Mouse (Mus musculus) intestine, postnatal 0 days (tissue): ENCODE results near the gene Tmem192. TPM values are rescaled to one million over a fixed set of nuclear protein-coding genes. Genes with fewer than 3 reads are reported as not detected.

Source experiments
- ATAC-seq: fragments of 200-750 bp; cut with Nextera tagmentation; 2 replicates; pipeline ENCODE4 v1.8.0; 2017; ENCODE audit warnings: mild to moderate bottlenecking, moderate TSS enrichment, moderate library complexity
- H3K27ac ChIP-seq: fragments of 300-500 bp; sonication (generic); 2 replicates; pipeline ENCODE4 v1.5.1; 2014; ENCODE audit warnings: mild to moderate bottlenecking, low read depth, low read length, moderate library complexity
- H3K27me3 ChIP-seq: fragments of 300-500 bp; sonication (generic); replicated peaks from 2 replicates; pipeline ENCODE4 v1.6.1; 2014; ENCODE audit warnings: low read length, mixed read lengths; ENCODE audit not compliant: control insufficient read depth, insufficient read depth
- H3K36me3 ChIP-seq: fragments of 300-500 bp; sonication (generic); 2 replicates; pipeline ENCODE4 v1.6.1; 2014; ENCODE audit warnings: mild to moderate bottlenecking, moderate library complexity; ENCODE audit not compliant: control insufficient read depth, insufficient read depth
- H3K4me1 ChIP-seq: fragments of 300-500 bp; sonication (generic); replicated peaks from 2 replicates; pipeline ENCODE4 v1.6.1; 2014; ENCODE audit warnings: antibody characterized with exemption, low read length, mixed read lengths; ENCODE audit not compliant: control insufficient read depth, insufficient read depth
- H3K4me2 ChIP-seq: fragments of 300-500 bp; sonication (generic); replicated peaks from 2 replicates; pipeline ENCODE4 v1.6.1; 2014; ENCODE audit warnings: low read depth, mild to moderate bottlenecking, moderate library complexity
- H3K4me3 ChIP-seq: fragments of 300-500 bp; sonication (generic); 2 replicates; pipeline ENCODE4 v1.5.1; 2014; ENCODE audit warnings: low read depth, low read length
- H3K9ac ChIP-seq: fragments of 300-500 bp; sonication (generic); 2 replicates; pipeline ENCODE4 v1.6.1; 2014; ENCODE audit warnings: mild to moderate bottlenecking, low read depth, low read length
- H3K9me3 ChIP-seq: fragments of 300-500 bp; sonication (generic); 2 replicates; pipeline ENCODE4 v1.6.1; 2016; ENCODE audit warnings: mixed run types; ENCODE audit not compliant: control insufficient read depth
- CTCF ChIP-seq: sonication (generic); IDR thresholded peaks from 2 replicates; pipeline ENCODE4 v1.5.1; 2016; ENCODE audit warnings: low read depth, mild to moderate bottlenecking, control low read depth, antibody characterized with exemption, moderate library complexity
- WGBS: fragments of 180-500 bp; shearing (Covaris S2); extraction: QIAGEN DNeasy Blood & Tissue Kit; methylation state at CpG from one replicate; pipeline ENCODE4 v1.1.7; 2014; 5-methylcytosine and 5-hydroxymethylcytosine counted together
- polyA plus RNA-seq: library from polyadenylated mRNA; unstranded; fragments of >200 nt; fragmentation: Nextera tagmentation; extraction: Ambion mirVana; gene quantifications from 2 replicates; pipeline ENCODE4 v1.2.1, GENCODE M21; 2015

Gene Tmem192
- polyA plus RNA-seq = 89.2 and 90.4 TPM in 2 replicates

DNA sequence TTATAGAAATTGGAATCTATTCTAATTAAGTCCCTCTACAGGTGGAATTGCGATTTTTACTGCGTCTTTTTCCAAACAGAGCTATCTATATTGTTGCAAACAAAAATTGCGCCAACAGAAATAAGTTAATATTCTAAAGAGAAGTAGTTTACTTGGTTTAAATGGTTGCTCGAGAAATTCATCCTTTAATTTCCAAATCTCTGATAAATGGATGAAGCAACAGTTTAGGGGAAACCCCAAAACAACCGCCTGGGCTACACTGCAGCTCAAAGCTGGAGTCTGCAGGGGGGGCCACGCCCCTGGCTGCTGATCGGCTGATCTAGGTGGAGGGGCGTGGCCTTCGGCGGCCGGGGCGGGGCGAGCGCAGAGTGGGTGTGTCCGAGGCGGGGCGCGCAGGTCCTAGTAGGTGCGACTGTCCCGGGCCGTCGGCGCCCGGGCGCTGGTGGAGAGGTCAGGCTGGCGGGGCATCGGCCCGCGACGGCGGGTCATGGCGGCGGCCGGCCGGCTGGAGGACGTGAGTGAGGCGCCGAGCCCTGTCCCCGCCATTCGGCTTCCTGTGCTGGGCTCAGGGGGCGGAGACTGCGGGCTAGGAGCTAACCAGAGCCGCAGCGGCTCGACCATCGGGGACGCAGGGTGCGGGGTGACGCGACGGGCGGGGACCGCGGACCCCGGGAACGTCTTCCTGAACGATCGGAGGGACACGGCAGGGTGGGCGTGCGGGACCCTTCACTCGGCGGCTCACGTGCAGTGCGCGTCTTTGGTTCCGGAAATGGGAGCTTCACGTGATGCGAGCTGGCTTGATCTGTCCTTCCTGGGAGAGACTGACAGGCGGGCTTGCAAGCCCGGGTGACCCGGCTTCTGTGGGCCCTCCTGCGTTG, at the start of gene Tmem192:
Gene Tmem192 (plus strand): TSS at position 366 of the 878 bp plus-strand sequence.
- Histone ChIP-seq H3K36me3 (no peaks in the 10 kb centered on the region), H3K9me3 (no peaks in the 10 kb centered on the region), H3K4me2 (peak within 1 kb of the TSS; percentile 72), H3K27me3 (no peaks in the 10 kb centered on the region; the same call in 1 of the 2 replicates), H3K4me1 (no peaks in the 10 kb centered on the region; the same call in 1 of the 2 replicates), H3K27ac (peak within 1 kb of the TSS; percentile 92), H3K9ac (peak within 1 kb of the TSS; percentile 76), H3K4me3 (peak within 1 kb of the TSS; percentile 76)
- peak; percentile 97 for ATAC-seq
- WGBS = under 1% methylated on average over 72 of the region's 73 CpGs
- peak; percentile 44 for TF ChIP-seq CTCF

DNA sequence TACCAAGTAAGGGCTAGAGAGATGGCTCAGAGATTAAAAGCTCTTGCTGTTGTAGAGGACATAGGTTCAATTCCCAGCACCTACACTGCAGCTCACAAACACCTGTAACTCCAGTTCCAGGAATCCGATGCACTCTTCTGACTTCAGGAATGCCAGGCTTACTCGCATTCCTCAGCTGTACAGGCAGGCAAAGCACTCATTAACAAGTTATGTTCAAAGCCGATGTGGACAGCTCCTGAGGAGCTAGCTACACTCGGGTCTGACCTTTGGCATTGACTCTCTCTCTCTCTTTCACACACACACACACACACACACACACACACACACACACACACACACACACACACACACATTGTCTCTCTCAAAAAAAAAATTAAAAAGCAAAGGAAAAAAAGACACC, 48.3 kb upstream of the Tmem192 start:
- Histone ChIP-seq H3K27ac (no peak overlapping the region), H3K4me3 (no peak overlapping the region), H3K9me3 (no peaks in the 10 kb centered on the region), H3K27me3 (no peaks in the 10 kb centered on the region), H3K4me1 (no peaks in the 10 kb centered on the region), H3K4me2 (no peak overlapping the region), H3K9ac (no peak overlapping the region), H3K36me3 (no peaks in the 10 kb centered on the region)
- 23% methylated on average over 4 of the region's 4 CpGs for WGBS
- TF ChIP-seq CTCF = no peak
- ATAC-seq = no peak

DNA sequence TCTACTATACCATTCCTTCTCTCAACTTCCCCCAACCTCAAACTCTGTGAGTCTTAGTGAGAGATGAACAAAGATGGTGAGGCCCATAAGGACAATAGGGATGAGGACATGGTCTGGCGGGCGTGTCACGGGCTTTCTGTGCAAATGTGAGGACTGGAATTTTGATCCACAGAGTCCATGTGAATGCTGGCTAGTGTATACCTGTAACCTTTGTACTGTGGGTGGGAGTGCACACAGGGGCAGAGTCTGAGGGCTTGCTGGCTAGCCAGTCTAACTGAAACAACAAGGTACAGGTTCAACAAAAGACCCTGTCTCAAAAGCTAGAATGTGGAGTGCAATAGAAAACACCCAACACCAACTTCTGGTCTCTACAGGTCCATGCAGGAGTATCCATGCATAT, 46.3 kb upstream of the Tmem192 start:
- no peak for ATAC-seq
- WGBS = 82% methylated on average over 3 of the region's 3 CpGs
- no peaks in the 10 kb centered on the region for H3K4me1 ChIP-seq

DNA sequence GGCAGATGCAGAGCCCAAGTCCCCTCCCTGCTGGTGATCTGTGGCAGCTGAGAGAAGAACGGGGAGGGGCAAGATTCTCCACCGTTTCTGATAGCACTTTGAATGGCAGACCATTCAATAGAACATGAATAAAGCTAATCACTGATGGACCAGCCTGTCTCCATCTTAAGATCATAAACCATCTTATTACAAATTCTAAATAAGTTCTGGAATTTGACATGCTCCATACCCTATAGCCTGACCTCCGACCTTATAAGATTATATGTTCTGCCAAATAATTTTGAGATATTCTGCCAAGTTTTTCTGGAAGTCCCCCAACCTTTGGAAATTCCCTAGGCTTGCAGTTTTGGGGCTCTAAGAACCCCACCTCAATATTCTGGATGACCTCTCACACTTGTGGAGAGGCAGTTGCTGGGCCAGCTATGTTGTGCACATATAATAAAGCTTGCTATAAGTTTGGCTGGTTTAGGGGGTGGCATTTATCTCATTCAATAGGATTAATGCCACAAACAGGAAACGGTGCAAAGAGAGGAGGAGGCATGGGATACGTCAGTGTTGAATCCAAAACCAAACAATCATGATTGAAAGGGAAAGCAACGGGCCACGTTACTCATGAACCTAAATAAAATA, 45.3 kb upstream of the Tmem192 start:
- Histone ChIP-seq H3K27ac (no peak overlapping the region), H3K4me1 (no peaks in the 10 kb centered on the region), H3K9me3 (no peaks in the 10 kb centered on the region), H3K27me3 (no peaks in the 10 kb centered on the region), H3K4me2 (no peak overlapping the region), H3K9ac (no peak overlapping the region), H3K36me3 (no peaks in the 10 kb centered on the region), H3K4me3 (no peak overlapping the region)
- 42% methylated on average over 7 of the region's 7 CpGs for WGBS
- no peak for ATAC-seq
- TF ChIP-seq CTCF = no peak

More for the DNA sequence above, 46.3 kb upstream of the Tmem192 start:
- no peak overlapping the region for H3K9ac ChIP-seq
- no peak overlapping the region for H3K27ac ChIP-seq
- no peaks in the 10 kb centered on the region for H3K27me3 ChIP-seq
- no peaks in the 10 kb centered on the region for H3K9me3 ChIP-seq
- H3K4me2 ChIP-seq = no peak overlapping the region
- no peak overlapping the region for H3K4me3 ChIP-seq
- TF ChIP-seq CTCF = no peak
- no peaks in the 10 kb centered on the region for H3K36me3 ChIP-seq

DNA sequence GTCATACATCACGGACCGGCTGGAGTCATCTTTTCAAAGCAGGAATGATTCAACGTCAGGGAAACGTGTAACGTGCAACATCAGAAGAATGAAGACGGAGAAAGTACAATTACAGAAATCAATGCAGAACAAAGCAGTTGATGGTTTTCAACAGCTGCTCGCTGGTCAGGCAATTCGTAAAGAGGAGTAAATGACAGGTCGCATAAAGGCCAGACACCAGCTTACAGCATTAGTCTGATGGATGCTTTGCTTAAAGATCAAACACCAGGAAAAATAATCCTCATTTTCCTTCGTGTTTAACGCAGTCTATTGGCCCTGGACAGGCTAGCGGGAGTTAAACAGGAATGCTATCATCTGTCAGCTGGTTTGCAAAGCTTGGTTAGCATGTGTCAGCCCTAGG, 44.8 kb upstream of the Tmem192 start:
- Histone ChIP-seq H3K9ac (no peak overlapping the region), H3K36me3 (no peaks in the 10 kb centered on the region), H3K4me1 (no peaks in the 10 kb centered on the region), H3K27ac (no peak overlapping the region), H3K4me2 (no peak overlapping the region), H3K9me3 (no peaks in the 10 kb centered on the region), H3K27me3 (no peaks in the 10 kb centered on the region), H3K4me3 (no peak overlapping the region)
- ATAC-seq = no peak
- 57% methylated on average over 12 of the region's 12 CpGs for WGBS
- TF ChIP-seq CTCF = no peak

DNA sequence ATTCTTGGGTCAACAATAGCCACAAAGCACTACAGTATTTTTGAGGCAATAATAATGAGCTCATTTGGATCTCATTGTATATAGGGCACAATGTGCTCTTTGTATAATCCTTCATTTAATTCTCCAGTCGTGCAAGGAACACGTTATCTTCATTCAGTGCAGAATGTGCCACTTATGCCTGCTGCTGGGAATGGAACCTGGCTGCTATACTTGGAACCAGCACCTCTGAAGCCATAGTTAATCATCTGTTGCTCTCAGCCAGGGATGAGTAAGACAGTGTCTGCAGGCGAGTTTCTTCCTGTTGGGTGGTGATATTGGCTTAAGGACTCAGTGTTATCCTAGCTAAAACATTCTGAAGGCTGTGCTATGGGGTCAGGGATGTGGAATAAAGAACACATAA, 43.2 kb upstream of the Tmem192 start:
- no peak for TF ChIP-seq CTCF
- Histone ChIP-seq H3K4me3 (no peak overlapping the region), H3K9ac (no peak overlapping the region), H3K9me3 (no peaks in the 10 kb centered on the region), H3K4me2 (no peak overlapping the region), H3K4me1 (no peaks in the 10 kb centered on the region), H3K27ac (no peak overlapping the region), H3K36me3 (no peaks in the 10 kb centered on the region), H3K27me3 (no peaks in the 10 kb centered on the region)
- WGBS = 65% methylated on average over 3 of the region's 3 CpGs
- no peak for ATAC-seq
